Mouse (Mus musculus) natural killer cell, adult 2 months (primary cell): ENCODE data around the gene Syngr2.
A peak's percentile ranks its signal among the peaks of the same experiment; 100 is the strongest.
"Not testable (repeated sequence)": the region's sequence is repeated elsewhere in the genome, so short reads cannot be mapped to it uniquely, and the experiment has no call there.

Experiments used
- DNase-seq, 2 experiments: peaks; one replicate each; pipeline ENCODE4 v3.0.0; 2022; ENCODE audit warnings: low spot score in 2 of 2

Syngr2 gene

GRCm38 (mm10) chr11:117781199-117781821 is 28.2 kb upstream of the Syngr2 start:
- DNase-seq: peak; percentile 75 to 77

GRCm38 (mm10) chr11:117781993-117782704 is 27.3 kb upstream of the Syngr2 start, which contains the start of the genes Tmc8 and Tmc6:
Gene Tmc8 (plus strand): TSS chr11:117782076.
Gene Tmc6 (minus strand): TSS chr11:117782198.
- DNase-seq: peak; percentile 64 to 84

GRCm38 (mm10) chr11:117782705-117783034 is 26.8 kb upstream of the Syngr2 start:
- DNase-seq: no peak

GRCm38 (mm10) chr11:117783089-117783488 is 26.4 kb upstream of the Syngr2 start:
- peak; percentile 74 to 86 for DNase-seq

- peak; percentile 35 to 42 for DNase-seq
Observed at GRCm38 (mm10) chr11:117783683-117784309, 25.7 kb upstream of the Syngr2 start.

GRCm38 (mm10) chr11:117786294-117786693 is 23.2 kb upstream of the Syngr2 start:
- peak; percentile 57 to 78 for DNase-seq

GRCm38 (mm10) chr11:117788481-117788880 is 21.0 kb upstream of the Syngr2 start:
- not testable (repeated sequence) for DNase-seq

- peak; percentile 56 to 72 for DNase-seq
Observed at GRCm38 (mm10) chr11:117790286-117790685, 19.2 kb upstream of the Syngr2 start.

- peak in 1 of 2 experiments; percentile 55 for DNase-seq
Observed at GRCm38 (mm10) chr11:117790703-117791440, 18.6 kb upstream of the Syngr2 start.

GRCm38 (mm10) chr11:117791441-117791761 is 18.1 kb upstream of the Syngr2 start:
- no peak for DNase-seq

GRCm38 (mm10) chr11:117792281-117792888 is 17.1 kb upstream of the Syngr2 start:
- DNase-seq: peak; percentile 73 to 83

- DNase-seq: no peak
Observed at GRCm38 (mm10) chr11:117794035-117794551, 15.4 kb upstream of the Syngr2 start.

- no peak for DNase-seq
Observed at GRCm38 (mm10) chr11:117796954-117797353, 12.5 kb upstream of the Syngr2 start.

- DNase-seq: no peak
Observed at GRCm38 (mm10) chr11:117797511-117798159, 11.8 kb upstream of the Syngr2 start, which contains the start of gene 6030468B19Rik. Gene 6030468B19Rik (plus strand): TSS chr11:117797660.

GRCm38 (mm10) chr11:117798160-117798541 is 11.3 kb upstream of the Syngr2 start:
- DNase-seq: peak; percentile 37 to 72

- peak in 1 of 2 experiments; percentile 68 for DNase-seq
Observed at GRCm38 (mm10) chr11:117799174-117799573, 10.3 kb upstream of the Syngr2 start.

GRCm38 (mm10) chr11:117800038-117800437 is 9.4 kb upstream of the Syngr2 start:
- no peak for DNase-seq

- DNase-seq: no peak
Observed at GRCm38 (mm10) chr11:117801650-117802049, 7.8 kb upstream of the Syngr2 start.

- no peak for DNase-seq
Observed at GRCm38 (mm10) chr11:117803166-117803688, 6.2 kb upstream of the Syngr2 start.

- DNase-seq: no peak
Observed at GRCm38 (mm10) chr11:117806781-117807180, 2.7 kb upstream of the Syngr2 start.
